Mouse (Mus musculus) lung, adult 18-20 months (tissue): Measurements from ENCODE around the gene Shisal2a.
"Not testable (repeated sequence)": the region's sequence is repeated elsewhere in the genome, so short reads cannot be mapped to it uniquely, and the experiment has no call there.

Source experiments
- DNase-seq, 2 experiments: peaks; one replicate each; pipeline ENCODE4 v3.0.0; 2022; ENCODE audit warnings: mixed read lengths in 2 of 2

Shisal2a gene

GRCm38 (mm10) chr4:108371421-108371820 is 11.7 kb downstream of the Shisal2a start:
- no peak for DNase-seq

GRCm38 (mm10) chr4:108370409-108370808 is 12.7 kb downstream of the Shisal2a start:
- DNase-seq: no peak

DNA sequence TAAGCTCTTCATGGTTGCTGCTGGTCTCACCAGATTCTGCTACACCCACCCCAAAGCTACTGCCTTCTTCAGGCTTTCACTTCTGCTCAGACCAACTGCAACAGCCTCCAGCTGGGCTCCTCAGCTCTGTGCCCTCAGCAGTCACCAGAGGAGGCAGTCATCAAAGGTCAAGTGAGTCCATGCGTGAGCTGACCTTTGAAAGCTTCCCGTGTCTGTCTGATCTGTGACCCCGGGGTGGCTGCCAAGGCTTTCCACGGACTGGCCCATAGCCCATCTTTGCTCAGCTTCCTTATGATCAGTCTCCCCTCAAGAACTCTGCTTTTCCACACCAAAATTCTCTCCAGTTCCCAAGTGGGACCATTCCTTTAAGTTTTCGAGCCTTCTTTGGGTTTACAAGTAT is 13.9 kb downstream of the Shisal2a start:
- DNase-seq: no peak

- DNase-seq: no peak
These were observed 19.1 kb downstream of the Shisal2a start for GRCm38 (mm10) chr4:108364111-108364476.

GRCm38 (mm10) chr4:108363355-108364110 is 19.6 kb downstream of the Shisal2a start:
- DNase-seq: no peak

GRCm38 (mm10) chr4:108362321-108363261 is 20.6 kb downstream of the Shisal2a start:
- no peak for DNase-seq

DNA sequence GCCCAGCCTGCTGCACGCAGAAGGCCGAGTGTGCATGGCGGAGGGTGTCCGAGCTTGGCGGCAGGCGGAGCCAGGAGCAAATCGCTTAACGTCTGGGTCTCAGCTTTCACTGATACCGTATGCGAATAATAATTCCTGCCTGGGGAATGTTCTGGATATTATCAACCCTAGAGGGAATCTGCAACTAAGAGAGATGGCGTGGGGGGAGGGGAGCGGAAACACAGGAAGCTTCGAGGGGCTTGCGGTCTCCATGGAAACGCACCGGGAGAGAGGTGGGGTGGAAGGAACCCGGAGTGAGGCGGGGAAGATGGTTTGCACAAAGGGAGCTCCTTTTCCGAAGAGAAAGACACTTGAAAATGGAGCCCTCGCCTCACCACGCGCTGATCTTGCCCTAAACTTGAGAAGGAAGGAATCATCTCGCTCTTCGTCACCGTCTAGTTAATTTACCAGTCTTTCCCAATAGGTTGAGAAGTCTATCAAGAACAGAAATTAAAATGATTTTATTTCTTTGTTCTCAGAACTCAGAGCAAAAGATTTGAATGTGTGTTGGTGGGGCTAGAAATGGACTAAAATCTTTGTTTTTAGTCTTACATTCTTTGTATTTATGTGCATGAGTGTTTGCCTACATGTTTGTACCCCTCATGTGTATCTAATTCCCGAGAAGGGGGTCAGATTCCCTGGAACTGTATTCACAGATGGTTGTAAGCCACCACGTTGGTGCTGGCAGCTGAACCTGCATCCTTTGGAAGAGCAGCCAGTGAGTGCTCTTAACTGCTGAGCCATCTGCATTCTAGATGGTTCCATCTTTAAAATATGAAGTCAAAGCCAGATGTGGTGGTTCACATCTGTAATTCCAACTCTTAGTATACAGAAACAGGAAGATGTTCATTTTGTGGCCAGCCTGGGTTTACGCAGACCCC is 22.8 kb downstream of the Shisal2a start:
- DNase-seq: no peak

- DNase-seq: no peak
These were observed 24.7 kb downstream of the Shisal2a start for GRCm38 (mm10) chr4:108358498-108358897.

DNA sequence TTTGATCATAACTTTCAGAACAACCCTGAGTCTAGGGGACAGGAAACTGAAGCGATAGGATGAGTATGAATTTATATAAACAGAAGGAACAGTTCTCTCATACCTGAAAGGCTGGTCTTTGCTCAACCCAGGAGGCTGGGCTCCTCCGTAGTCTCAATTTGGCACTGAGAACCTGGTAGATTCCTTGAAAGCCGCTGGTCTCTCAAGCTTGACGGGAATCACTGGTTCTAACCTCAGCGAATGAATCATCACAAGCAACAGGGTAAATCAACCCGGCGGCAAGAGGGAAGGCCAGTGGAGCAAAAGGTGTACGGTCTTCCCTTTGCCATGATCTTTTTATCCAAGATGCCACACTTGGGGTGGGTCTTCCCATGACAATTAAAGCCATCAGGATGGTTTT is 25.7 kb downstream of the Shisal2a start:
- no peak for DNase-seq

DNA sequence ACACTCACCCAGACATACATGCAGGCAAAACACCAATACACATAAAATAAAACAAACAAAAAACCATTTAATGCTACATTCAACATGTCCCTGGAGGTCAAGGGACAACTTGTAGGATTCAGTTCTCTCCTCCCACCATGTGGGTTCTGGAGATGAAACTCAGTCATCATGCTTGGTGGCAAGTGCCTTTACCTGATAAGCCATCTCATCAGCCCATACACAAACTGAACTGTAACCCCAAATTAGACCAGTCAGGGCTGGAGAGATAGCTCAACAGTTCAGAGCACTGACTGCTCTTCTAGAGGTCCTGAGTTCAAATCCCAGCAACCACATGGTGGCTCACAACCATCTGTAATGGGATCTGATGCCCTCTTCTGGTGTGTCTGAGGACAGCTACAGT is 29.6 kb downstream of the Shisal2a start:
- DNase-seq: not testable (repeated sequence)

DNA sequence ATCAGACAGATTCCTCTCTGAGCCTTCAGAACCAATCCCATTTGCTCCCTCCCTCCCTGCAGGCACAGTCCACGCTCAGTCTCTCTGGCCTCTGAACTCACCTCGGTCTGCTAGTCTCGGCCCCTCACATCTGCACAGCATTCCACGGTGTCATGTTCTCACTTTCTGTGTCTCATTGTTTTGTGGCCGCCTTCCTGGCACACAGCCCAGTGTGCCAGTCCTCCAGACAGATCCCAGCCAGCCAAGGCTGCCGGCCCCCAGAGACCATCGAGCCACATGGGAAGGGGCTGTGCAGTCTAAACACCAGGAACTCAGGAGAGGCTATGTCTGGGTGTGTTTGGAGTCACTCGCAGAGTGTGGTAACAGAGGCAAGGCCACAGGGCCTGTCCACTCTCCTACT is 32.3 kb downstream of the Shisal2a start:
- peak; percentile 28 to 41 for DNase-seq

DNA sequence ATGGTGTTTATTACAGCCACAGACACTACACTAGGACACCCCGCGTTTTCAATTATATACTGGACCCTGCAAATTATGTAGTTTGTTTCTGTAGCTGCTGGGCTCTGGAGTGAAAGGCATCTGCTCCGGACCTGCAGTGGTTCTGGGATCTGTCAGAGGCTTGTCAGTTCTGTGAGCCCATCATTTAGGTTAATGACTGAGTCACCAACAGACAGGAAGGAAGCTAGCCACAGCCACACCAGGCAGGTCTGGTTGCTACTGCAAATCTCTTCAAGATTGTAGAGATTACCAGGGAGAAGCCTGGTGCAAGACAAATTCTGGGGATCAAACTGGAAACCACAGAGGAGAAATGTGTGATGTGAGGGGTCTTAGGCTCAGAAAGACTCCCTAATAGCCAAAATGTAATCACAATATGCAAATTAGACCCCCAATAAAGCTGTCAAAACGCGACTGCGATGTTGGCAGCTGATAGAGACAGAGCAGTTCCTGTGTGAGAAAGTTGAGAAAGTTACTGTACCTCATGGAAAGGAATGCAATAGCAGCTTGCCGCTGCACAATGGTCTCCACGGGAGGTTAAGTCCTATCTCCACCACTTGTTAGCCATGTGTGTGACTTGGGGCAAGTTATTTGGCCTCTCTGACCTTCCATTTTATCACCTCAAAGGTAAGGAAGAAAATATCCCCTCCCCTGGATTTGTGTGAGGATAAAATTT is 33.2 kb downstream of the Shisal2a start:
- DNase-seq: no peak

DNA sequence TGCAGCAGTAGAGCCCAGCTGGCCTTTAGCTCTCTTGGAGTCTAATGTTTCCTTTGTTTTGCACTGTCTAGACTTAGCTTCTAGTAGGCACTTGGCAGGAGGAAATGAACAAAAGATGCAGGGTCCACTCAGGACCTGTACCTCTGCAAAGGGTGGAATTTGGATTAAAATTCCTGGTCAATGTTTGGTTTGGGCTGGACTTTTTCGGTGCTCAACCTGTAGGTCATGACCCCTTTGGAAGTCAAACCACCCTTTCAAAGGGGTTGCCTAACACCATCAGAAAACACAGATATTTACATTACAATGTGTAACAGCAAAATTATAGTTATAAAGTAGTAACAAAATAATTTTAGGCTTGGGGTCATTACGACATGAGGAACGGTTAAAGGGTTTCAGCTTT is 34.1 kb downstream of the Shisal2a start:
- DNase-seq: no peak

DNA sequence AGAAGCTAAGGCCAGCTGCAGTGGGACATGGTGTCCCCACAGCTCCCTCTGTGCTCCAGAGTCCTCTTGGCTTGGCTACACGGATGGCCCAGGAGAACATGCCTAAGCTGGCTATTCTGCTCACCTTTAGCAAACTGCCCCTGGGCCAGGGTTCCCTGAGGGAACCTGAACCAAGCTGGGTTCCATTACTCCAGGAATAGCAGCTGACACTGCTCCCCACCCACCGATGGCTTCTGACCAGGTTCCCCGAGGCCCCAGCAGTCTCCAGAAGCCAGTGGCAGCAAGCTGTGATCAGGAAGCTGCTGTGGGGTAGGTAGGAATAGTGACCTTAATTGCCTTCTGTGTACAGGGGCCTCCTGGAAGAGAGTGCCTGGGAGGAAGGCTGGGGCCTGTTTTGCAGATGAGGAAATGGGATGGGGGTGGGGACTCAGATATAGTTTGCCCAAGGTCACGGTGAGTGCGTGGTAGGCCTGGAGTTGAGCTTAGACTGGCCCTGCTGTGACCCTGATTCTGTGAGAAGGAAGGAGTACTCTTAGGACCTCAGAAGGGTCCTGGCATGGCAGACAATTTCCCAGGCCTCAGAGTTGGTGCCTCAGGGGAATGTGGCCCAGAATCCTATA is 34.8 kb downstream of the Shisal2a start:
- no peak for DNase-seq

GRCm38 (mm10) chr4:108347111-108347510 is 36.0 kb downstream of the Shisal2a start:
- peak; percentile 26 to 59 for DNase-seq

DNA sequence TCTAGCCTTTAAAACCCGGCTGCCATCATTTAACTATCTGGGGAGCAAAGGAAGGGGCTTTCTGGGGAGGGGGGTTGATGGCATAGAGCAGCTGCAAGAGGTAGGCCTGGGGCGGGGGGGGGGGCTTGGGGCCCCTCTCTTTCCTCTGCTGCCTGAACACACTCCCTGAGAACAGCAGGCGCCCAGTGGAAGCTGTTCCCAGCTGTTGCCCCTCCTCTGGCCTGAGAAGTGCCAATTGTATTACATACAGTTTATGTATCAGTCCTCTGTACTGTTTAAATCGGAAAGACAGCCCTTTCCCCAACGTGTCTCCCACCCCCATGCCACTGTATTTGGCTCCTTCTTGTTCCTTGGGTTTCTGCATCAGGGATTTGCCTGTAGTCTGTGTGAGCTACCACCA is 37.3 kb downstream of the Shisal2a start:
- DNase-seq: no peak

DNA sequence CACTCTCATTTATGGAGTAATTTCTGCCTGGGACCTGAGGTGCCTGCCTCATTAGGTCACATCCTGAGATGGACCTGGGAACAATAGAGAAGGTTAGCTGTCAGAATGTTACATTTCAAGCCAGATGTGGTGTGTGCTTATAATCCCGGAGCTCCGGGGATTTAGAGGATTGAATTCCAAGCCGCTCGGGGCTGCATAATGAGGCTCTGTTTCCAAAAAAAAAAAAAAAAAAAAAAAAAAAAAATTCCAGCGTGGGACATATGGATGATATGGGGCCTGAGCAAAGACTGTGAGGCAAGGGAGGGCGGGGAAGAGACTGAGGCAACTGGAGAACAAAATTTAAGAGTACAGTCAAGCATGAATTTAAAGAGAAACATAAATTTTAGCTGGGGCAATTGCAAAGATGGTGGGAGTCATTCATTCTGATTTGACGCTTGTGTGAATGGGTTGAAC is 38.5 kb downstream of the Shisal2a start:
- DNase-seq: no peak

DNA sequence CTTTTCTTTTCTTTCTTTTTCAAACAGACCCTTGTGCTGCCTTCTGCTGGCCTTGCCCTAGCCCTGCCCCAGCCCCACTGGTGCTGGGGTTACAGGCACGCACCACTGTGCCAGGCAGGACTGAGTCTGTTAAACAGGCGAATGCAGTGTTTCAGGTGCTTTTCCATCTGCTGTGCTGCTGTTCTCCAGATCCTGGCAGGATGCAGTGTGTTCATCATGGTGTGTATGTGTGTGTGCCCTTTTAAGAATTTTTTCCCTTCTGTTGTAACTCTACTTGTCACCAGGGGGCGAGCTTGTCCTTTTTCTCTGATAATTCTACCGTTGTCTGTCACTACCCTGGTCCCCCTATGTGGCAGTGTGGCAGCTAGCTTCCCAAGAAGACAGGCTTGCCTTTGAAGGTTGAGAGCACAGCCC is 43.9 kb downstream of the Shisal2a start:
- peak in 1 of 2 experiments; percentile 50 for DNase-seq

DNA sequence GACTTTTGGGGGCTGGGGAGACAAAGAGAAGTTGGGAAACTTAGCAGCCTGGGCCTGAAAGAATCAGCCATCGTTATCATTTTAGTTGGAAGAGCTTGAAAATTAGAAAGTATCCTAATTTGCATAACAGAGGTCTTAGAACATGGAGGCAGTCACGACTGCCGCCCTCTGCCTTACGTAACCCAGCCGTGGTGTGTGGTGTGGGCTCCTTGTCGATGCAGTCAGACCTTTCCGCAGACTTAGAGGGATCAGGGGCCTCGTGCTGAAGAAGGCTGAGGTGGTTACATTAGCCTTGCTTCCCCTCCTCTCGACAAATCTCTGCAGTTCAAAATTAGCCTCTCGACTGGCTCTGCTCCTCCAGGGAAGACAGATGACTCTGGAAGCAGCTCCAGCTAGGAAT is 44.3 kb downstream of the Shisal2a start:
- no peak for DNase-seq

- DNase-seq: no peak
These were observed 44.8 kb downstream of the Shisal2a start for GRCm38 (mm10) chr4:108338321-108338733.

DNA sequence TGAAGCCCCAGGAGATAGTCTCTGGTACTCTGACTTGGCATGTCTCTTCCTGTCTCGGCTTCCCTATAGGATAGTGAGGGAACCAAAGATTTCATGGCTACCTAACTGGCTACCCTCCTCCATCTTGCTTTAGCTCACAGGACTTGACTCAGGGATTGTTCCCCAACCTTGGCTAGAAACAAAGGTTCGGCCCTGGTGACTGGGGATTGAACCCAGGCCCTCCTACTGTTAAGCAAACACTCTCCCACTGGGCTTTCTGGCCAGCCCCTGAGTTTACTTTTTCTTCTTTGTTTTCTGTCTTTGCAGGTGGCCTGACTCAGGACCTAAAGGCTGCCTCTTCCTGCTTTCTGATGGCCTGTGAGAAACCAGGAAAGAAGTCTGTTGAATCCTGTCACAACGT is 45.3 kb downstream of the Shisal2a start:
- no peak for DNase-seq

DNA sequence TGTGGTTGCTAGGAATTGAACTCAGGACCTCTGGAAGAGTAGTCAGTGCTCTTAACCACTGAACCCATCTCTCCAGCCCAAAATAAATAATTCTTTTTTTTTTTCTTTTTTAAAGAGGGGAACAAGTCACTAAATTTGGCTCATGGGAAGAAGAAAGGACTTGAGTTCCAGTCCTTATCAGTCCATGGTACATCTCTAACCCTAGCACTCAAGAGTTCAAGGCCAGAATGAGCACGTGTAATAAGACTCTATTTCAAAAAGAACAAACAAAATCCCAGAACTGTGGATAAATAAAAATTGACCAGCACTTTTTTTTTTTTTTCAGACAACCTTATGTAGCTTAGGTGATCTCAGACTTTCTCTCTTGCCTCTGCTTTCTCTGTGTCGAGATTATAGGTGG is 46.4 kb downstream of the Shisal2a start:
- no peak for DNase-seq
